In the genomic region with DNA sequence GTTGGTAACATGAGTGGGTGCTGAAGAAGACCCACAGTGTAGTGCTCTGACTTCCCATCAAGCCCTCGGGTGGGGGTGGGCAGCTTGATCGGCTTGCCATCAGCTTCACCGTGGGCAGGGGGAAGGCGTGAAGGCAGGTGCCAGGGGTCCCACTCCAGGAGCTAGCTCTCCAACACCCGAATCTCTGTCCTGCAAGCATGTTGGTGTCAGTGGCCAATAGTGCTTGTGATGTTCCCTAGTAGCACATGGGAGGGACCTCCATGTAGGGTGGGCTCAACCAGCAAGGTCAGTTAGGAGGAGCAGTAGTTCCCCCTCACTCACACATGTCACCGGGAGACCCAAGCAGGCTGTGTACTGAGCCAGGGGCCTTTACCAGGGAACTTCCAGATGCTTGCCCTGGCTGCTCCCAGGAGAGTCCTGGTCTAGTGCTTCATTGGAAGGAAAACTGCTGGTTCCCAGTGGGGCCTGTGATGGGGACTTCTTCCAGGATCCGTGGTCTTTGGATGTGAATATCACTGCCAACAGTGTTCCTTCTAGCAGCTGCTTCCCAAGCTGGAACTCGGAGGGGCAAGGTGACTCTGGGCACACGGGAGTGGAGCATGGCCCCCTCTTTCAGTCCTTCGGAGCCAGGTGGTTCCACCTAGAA, we compare ENCODE assay signal across 18 mouse cellular contexts.
DNase-seq lines count a peak whose midpoint lies in the region; ATAC-seq lines count a peak whose summit lies in the region.
"Had no signal": no experiment of that assay in that cellular context is flagged by ENCODE, and none has a peak within 500 bp of the region (broad histone marks: within the 10 kb centered on the region; RNA-seq: fewer than 3 reads in every experiment).

No protein-coding gene starts in this region.

- no peaks in the 10 kb centered on the region for H3K27me3 ChIP-seq in embryonic facial prominence, embryonic 11.5 days (ENCODE audit: control insufficient read depth, insufficient read depth, low read length)
- H3K27me3 ChIP-seq in hindbrain, embryonic 12.5 days = no peaks in the 10 kb centered on the region
- no peaks in the 10 kb centered on the region for H3K27me3 ChIP-seq in midbrain, embryonic 16.5 days (ENCODE audit: control insufficient read depth, insufficient read depth, low read depth, low read length)
- H3K27me3 ChIP-seq in intestine, embryonic 15.5 days (replicated peaks) = no peaks in the 10 kb centered on the region
- H3K27me3 ChIP-seq: stomach, embryonic 15.5 days had no signal

- no peak overlapping the region for H3K4me3 ChIP-seq in embryonic facial prominence, embryonic 11.5 days (ENCODE audit: low read depth, low read length)
- H3K4me3 ChIP-seq in hindbrain, embryonic 12.5 days = no peak overlapping the region
- no peak overlapping the region for H3K4me3 ChIP-seq in midbrain, embryonic 16.5 days (ENCODE audit: low read depth, low read length)
- no peak overlapping the region for H3K4me3 ChIP-seq in intestine, embryonic 15.5 days (replicated peaks)
- H3K4me3 ChIP-seq: stomach, embryonic 15.5 days had no signal

- H3K27ac ChIP-seq in embryonic facial prominence, embryonic 11.5 days (replicated peaks; ENCODE audit: low read depth, low read length) = 0 out of 2 replicates have a peak overlapping the region, but pooled peaks have one; percentile 30
- H3K27ac ChIP-seq in hindbrain, embryonic 12.5 days = peak overlapping the region; percentile 95
- H3K27ac ChIP-seq in midbrain, embryonic 16.5 days (ENCODE audit: low read length) = peak overlapping the region; percentile 85
- H3K27ac ChIP-seq in intestine, embryonic 15.5 days = no peak overlapping the region
- H3K27ac ChIP-seq: stomach, embryonic 15.5 days had no signal

- no peak overlapping the region for H3K4me2 ChIP-seq in embryonic facial prominence, embryonic 11.5 days (ENCODE audit: low read depth, low read length)
- no peak overlapping the region for H3K4me2 ChIP-seq in hindbrain, embryonic 12.5 days (replicated peaks)
- H3K4me2 ChIP-seq in midbrain, embryonic 16.5 days (ENCODE audit: low read length) = no peak overlapping the region
- H3K4me2 ChIP-seq in intestine, embryonic 15.5 days (replicated peaks) = no peak overlapping the region
- H3K4me2 ChIP-seq: heart, embryonic 11.5 days; lung, embryonic 14.5 days had no signal

- ATAC-seq in embryonic facial prominence, embryonic 11.5 days (replicated peaks; ENCODE audit: insufficient number of reproducible peaks, low FRiP score, low TSS enrichment, low read depth) = no peak; the same call in 1 of the 2 replicates
- ATAC-seq in hindbrain, embryonic 12.5 days (ENCODE audit: low FRiP score) = peak; percentile 44
- no peak for ATAC-seq in midbrain, embryonic 16.5 days
- no peak for ATAC-seq in intestine, embryonic 15.5 days

- no peaks in the 10 kb centered on the region for H3K4me1 ChIP-seq in embryonic facial prominence, embryonic 11.5 days (ENCODE audit: control insufficient read depth, insufficient read depth, low read length)
- H3K4me1 ChIP-seq in hindbrain, embryonic 12.5 days = peaks cover 37% of the 10 kb centered on the region
- H3K4me1 ChIP-seq in midbrain, embryonic 16.5 days (ENCODE audit: control insufficient read depth, insufficient read depth, low read length) = peaks cover 26% of the 10 kb centered on the region
- no peaks in the 10 kb centered on the region for H3K4me1 ChIP-seq in intestine, embryonic 15.5 days (replicated peaks)
- H3K4me1 ChIP-seq: stomach, embryonic 15.5 days had no signal

- H3K9ac ChIP-seq in embryonic facial prominence, embryonic 11.5 days (replicated peaks; ENCODE audit: low read length) = no peak overlapping the region
- H3K9ac ChIP-seq in hindbrain, embryonic 12.5 days = no peak overlapping the region
- H3K9ac ChIP-seq in midbrain, embryonic 16.5 days (ENCODE audit: low read depth, low read length) = no peak overlapping the region
- no peak overlapping the region for H3K9ac ChIP-seq in intestine, embryonic 15.5 days
- H3K9ac ChIP-seq: lung, embryonic 14.5 days; stomach, embryonic 15.5 days had no signal

- intact Hi-C loops in left cerebral cortex, postnatal 25 days (cut with DNase I) = loop anchor here (5.0 kb wide), 2 partner anchors 72 to 97 kb away; no protein-coding TSS in a partner anchor

- peak; percentile 30 for DNase-seq in embryo, embryonic 10.5 days (ENCODE audit: low spot score)
- DNase-seq in embryonic facial prominence, embryonic 11.5 days (ENCODE audit: low spot score) = no peak
- DNase-seq in frontal cortex, postnatal 14 days (ENCODE audit: low spot score in 2 of 2) = no peak
- no peak for DNase-seq in left cerebral cortex, postnatal 25 days (ENCODE audit: low spot score in 2 of 2)
- no peak for DNase-seq in right cerebral cortex, postnatal 36 days (ENCODE audit: low spot score in 2 of 2)
- DNase-seq: adrenal gland, postnatal 10 days; cerebellum, adult 9-11 months; gastrocnemius, postnatal 10 days; kidney, adult 11 months; kidney, postnatal 14 days; liver; lung, embryonic 14.5 days; thymus, postnatal 36 days had no signal

- WGBS in embryonic facial prominence, embryonic 11.5 days = 85% methylated on average over 10 of the region's 10 CpGs
- WGBS in hindbrain, embryonic 12.5 days = 53% methylated on average over 10 of the region's 10 CpGs
- WGBS in midbrain, embryonic 16.5 days = 46% methylated on average over 10 of the region's 10 CpGs
- WGBS in intestine, embryonic 15.5 days = 82% methylated on average over 10 of the region's 10 CpGs

- no peaks in the 10 kb centered on the region for H3K36me3 ChIP-seq in embryonic facial prominence, embryonic 11.5 days (replicated peaks; ENCODE audit: control insufficient read depth, insufficient read depth, low read depth, low read length)
- H3K36me3 ChIP-seq in hindbrain, embryonic 12.5 days = no peaks in the 10 kb centered on the region
- no peaks in the 10 kb centered on the region for H3K36me3 ChIP-seq in midbrain, embryonic 16.5 days (ENCODE audit: control insufficient read depth, insufficient read depth, low read length)
- no peaks in the 10 kb centered on the region for H3K36me3 ChIP-seq in intestine, embryonic 15.5 days
- H3K36me3 ChIP-seq: stomach, embryonic 15.5 days had no signal

- no peaks in the 10 kb centered on the region for H3K9me3 ChIP-seq in embryonic facial prominence, embryonic 11.5 days (replicated peaks; ENCODE audit: control insufficient read depth, low read length)
- no peaks in the 10 kb centered on the region for H3K9me3 ChIP-seq in hindbrain, embryonic 12.5 days (replicated peaks)
- no peaks in the 10 kb centered on the region for H3K9me3 ChIP-seq in midbrain, embryonic 16.5 days (replicated peaks; ENCODE audit: control insufficient read depth, low read length, poor library complexity, severe bottlenecking)
- no peaks in the 10 kb centered on the region for H3K9me3 ChIP-seq in intestine, embryonic 15.5 days
- H3K9me3 ChIP-seq: stomach, embryonic 15.5 days had no signal
